Mouse (Mus musculus): ENCODE data around the gene Vmn1r40. TPM values are rescaled to one million over a fixed set of nuclear protein-coding genes. Genes with fewer than 3 reads are reported as not detected.

Vmn1r40 gene
- total RNA-seq (2021): not detected

GRCm38 (mm10) chr6:89707240-89707639, at the start of gene Vmn1r40:
TSS of gene Vmn1r40 (plus strand) at chr6:89707540.
- DNase-seq (ENCODE audit: extremely low spot score in 1 of 2, low spot score in 1 of 2): no peak

- DNase-seq (ENCODE audit: extremely low spot score in 1 of 2, low spot score in 1 of 2): no peak
These were observed 49.0 kb upstream of the Vmn1r40 start for GRCm38 (mm10) chr6:89658342-89658741.

- no peak for DNase-seq (ENCODE audit: extremely low spot score in 1 of 2, low spot score in 1 of 2)
These were observed 48.4 kb upstream of the Vmn1r40 start for GRCm38 (mm10) chr6:89658931-89659330.

GRCm38 (mm10) chr6:89659692-89660423, 47.5 kb upstream of the Vmn1r40 start:
- DNase-seq (ENCODE audit: extremely low spot score in 1 of 2, low spot score in 1 of 2): peak in 1 of 2 experiments; percentile 36

- no peak for DNase-seq (ENCODE audit: extremely low spot score in 1 of 2, low spot score in 1 of 2)
These were observed 46.9 kb upstream of the Vmn1r40 start for GRCm38 (mm10) chr6:89660490-89660889.

GRCm38 (mm10) chr6:89662521-89662920, 44.8 kb upstream of the Vmn1r40 start:
- no peak for DNase-seq (ENCODE audit: extremely low spot score in 1 of 2, low spot score in 1 of 2)

- DNase-seq (ENCODE audit: extremely low spot score in 1 of 2, low spot score in 1 of 2): no peak
These were observed 42.2 kb upstream of the Vmn1r40 start for GRCm38 (mm10) chr6:89665155-89665554.

GRCm38 (mm10) chr6:89665667-89666066, 41.7 kb upstream of the Vmn1r40 start:
- no peak for DNase-seq (ENCODE audit: extremely low spot score in 1 of 2, low spot score in 1 of 2)

- DNase-seq (ENCODE audit: extremely low spot score in 1 of 2, low spot score in 1 of 2): no peak
These were observed 40.4 kb upstream of the Vmn1r40 start for GRCm38 (mm10) chr6:89666976-89667375.

GRCm38 (mm10) chr6:89669556-89669955, 37.8 kb upstream of the Vmn1r40 start:
- no peak for DNase-seq (ENCODE audit: extremely low spot score in 1 of 2, low spot score in 1 of 2)

GRCm38 (mm10) chr6:89671431-89671830, 35.9 kb upstream of the Vmn1r40 start:
- DNase-seq (ENCODE audit: extremely low spot score in 1 of 2, low spot score in 1 of 2): no peak

GRCm38 (mm10) chr6:89672641-89673040, 34.7 kb upstream of the Vmn1r40 start:
- peak in 1 of 2 experiments; percentile 24 for DNase-seq (ENCODE audit: extremely low spot score in 1 of 2, low spot score in 1 of 2)

GRCm38 (mm10) chr6:89673135-89673780, 34.1 kb upstream of the Vmn1r40 start:
- no peak for DNase-seq (ENCODE audit: extremely low spot score in 1 of 2, low spot score in 1 of 2)

- DNase-seq (ENCODE audit: extremely low spot score in 1 of 2, low spot score in 1 of 2): no peak
These were observed 28.8 kb upstream of the Vmn1r40 start for GRCm38 (mm10) chr6:89678522-89678921.

GRCm38 (mm10) chr6:89679291-89679835, 28.0 kb upstream of the Vmn1r40 start:
- DNase-seq (ENCODE audit: extremely low spot score in 1 of 2, low spot score in 1 of 2): peak; percentile 48 to 72

GRCm38 (mm10) chr6:89680155-89680554, 27.2 kb upstream of the Vmn1r40 start:
- DNase-seq (ENCODE audit: extremely low spot score in 1 of 2, low spot score in 1 of 2): peak; percentile 70 to 89

GRCm38 (mm10) chr6:89684231-89684630, 23.1 kb upstream of the Vmn1r40 start:
- DNase-seq (ENCODE audit: extremely low spot score in 1 of 2, low spot score in 1 of 2): no peak

- no peak for DNase-seq (ENCODE audit: extremely low spot score in 1 of 2, low spot score in 1 of 2)
These were observed 20.2 kb upstream of the Vmn1r40 start for GRCm38 (mm10) chr6:89687100-89687499.

GRCm38 (mm10) chr6:89706624-89707023, 716 bp upstream of the Vmn1r40 start:
- no peak for DNase-seq (ENCODE audit: extremely low spot score in 1 of 2, low spot score in 1 of 2)

GRCm38 (mm10) chr6:89718051-89718450, 10.7 kb downstream of the Vmn1r40 start:
- no peak for DNase-seq (ENCODE audit: extremely low spot score in 1 of 2, low spot score in 1 of 2)

- no peak for DNase-seq (ENCODE audit: extremely low spot score in 1 of 2, low spot score in 1 of 2)
These were observed 33.1 kb downstream of the Vmn1r40 start, which contains the start of gene Vmn1r41 for GRCm38 (mm10) chr6:89740466-89740865. TSS of gene Vmn1r41 (plus strand) at chr6:89740766.

- no peak for DNase-seq (ENCODE audit: extremely low spot score in 1 of 2, low spot score in 1 of 2)
These were observed 35.5 kb downstream of the Vmn1r40 start for GRCm38 (mm10) chr6:89742811-89743210.

Data from layer of hippocampus, postnatal 25 days (tissue).